Mouse (Mus musculus) brain, embryonic 14.5 days (tissue): ENCODE data around the gene Ablim1.

Experiments used
- CTCF ChIP-seq: fragments of 200-500 bp; IDR thresholded peaks from 2 replicates; pipeline ENCODE4 v1.5.1; 2012; ENCODE audit warnings: inconsistent platforms, mild to moderate bottlenecking, moderate library complexity, borderline replicate concordance; ENCODE audit not compliant: insufficient read depth, insufficient read length; ENCODE audit errors: extremely low read depth
- POLR2A ChIP-seq: fragments of 200-500 bp; IDR thresholded peaks from 2 replicates; pipeline ENCODE4 v1.6.1; 2012; ENCODE audit warnings: mild to moderate bottlenecking, inconsistent platforms, borderline replicate concordance; ENCODE audit not compliant: poor library complexity, insufficient read depth, insufficient read length, severe bottlenecking; ENCODE audit errors: extremely low read depth

DNA sequence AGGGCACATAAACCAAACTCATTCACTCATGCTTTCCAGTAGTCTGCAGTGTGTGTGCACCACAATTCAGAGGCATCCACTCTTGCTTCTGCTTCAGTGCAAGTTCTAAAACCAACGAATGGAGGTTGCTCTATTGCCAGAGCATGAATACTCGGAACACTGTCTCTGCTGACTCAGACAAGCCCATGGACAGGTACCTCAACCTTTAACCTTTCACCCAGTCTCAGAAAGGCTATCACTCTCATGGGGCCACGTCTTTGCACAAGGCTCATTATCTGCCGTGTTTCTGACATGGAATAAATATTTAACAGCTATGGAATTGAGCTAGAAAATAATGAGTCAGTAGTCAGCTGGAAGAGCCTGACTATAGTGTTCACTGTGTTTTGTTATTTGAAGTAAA, 4.7 kb downstream of the Ablim1 start:
- TF ChIP-seq POLR2A = no peak
- TF ChIP-seq CTCF = no peak
